Mouse (Mus musculus) ZHBTc4 (cell line): ENCODE data around the gene Ugcg.
"Not testable (repeated sequence)": the region's sequence is repeated elsewhere in the genome, so short reads cannot be mapped to it uniquely, and the experiment has no call there.

ENCODE experiments used
- DNase-seq: peaks from one replicate; pipeline ENCODE4 v3.0.0-alpha.2; 2011; ENCODE audit warnings: low read depth, low spot score

Gene Ugcg

GRCm38 (mm10) chr4:59257866-59258265, 68.8 kb downstream of the Ugcg start:
- no peak for DNase-seq

DNA sequence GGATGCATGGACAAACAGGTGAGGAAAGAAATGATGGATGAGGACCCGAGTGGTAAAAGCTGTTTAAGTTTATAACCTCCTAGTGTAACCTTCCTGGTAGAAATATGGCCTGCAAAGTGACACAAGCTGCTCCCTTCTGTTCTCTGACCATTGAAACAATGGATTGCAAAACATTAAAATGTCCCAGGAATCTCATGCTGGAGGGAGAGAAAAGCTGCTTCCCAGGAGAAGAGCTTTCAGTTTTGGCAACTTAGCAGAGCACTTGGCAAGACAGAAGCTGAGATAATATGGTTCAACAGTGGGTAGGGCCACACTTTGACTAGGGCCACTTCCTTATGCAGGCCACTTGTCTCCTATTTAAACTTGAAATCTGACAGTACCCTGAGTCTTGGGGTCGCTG, 69.7 kb downstream of the Ugcg start:
- DNase-seq, result no peak

DNA sequence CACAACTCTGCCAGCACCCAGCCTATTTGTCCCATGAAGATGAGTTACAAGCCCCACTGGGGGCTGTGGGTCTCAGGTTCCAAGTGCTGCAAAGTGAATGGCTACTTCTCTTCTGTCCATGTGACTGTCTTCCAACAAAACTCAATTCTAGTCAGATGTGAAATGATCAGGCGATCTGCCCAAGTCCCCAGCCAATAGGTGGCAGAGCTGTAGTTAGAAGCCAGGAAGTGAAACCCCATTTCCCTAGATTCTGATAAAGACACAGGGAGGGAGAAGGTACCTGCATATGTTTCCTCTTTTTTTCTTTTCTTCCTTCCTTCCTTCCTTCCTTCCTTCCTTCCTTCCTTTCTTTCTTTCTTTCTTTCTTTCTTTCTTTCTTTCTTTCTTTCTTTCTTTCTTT, 70.7 kb downstream of the Ugcg start:
- no peak for DNase-seq

DNA sequence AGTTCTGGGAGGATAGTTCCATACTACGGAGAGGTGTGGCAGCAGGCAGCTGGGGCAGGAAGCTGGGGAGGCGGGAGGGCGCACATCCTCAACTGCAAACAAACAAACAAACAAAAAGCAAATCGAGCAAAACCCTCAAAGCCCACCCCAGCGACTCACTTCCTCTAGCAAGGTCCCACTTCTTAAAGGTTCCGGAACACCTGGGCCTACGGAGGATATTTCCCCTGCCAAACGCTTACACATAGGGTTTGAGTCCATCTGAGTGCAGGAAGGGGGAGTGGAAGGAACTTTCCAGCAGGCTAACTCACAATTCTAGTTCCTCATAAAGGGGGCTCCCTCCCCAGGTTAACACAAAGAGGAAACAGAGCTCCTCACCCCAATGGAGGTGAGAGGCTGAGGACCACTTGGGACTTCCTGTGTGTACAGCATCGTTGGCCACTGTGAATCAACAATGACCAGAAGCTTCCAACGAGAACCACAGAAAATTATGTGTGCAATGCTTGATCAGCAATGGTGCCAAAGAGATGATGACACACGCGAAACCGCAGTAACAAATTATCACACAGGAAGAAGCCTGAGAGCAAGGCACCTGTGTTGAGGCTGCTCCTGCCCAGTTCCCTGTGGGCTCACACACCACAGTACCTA, 71.9 kb downstream of the Ugcg start:
- no peak for DNase-seq

DNA sequence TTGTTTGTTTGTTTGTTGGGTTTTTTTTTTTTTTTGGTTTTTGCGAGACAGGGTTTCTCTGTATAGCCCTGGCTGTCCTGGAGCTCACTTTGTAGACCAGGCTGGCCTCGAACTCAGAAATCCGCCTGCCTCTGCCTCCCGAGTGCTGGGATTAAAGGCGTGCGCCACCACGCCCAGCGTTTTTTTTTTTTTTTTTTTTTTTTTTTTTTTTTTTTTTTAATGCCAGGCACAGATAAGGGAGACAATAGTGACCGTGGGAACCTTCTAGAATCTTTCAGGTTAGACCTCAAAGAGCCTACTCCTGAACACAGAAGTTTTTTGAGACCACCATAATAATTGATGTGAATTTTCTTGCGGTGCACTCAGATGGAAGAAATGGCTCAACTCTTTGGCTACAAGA, 72.5 kb downstream of the Ugcg start:
- DNase-seq, result not testable (repeated sequence)

DNA sequence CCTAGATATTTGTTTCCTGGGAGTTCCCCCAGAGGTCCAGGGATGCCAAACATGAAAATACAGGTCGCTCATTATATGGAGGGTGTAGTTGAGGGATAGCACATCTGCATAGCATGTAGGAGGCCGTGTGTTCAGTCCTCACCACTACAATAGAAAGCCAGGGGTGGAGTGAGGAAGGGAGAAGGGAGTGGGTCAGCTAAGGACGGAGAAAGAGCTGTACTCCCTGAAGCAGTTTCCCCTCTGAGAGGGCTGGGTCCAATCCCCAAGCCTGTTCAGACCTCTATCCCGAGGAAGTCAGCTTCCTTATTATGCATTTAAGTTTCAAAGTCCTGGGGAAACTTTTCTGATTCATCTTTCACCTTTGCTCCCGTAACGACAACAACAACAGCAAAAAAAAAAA, 73.1 kb downstream of the Ugcg start:
- DNase-seq, result no peak

DNA sequence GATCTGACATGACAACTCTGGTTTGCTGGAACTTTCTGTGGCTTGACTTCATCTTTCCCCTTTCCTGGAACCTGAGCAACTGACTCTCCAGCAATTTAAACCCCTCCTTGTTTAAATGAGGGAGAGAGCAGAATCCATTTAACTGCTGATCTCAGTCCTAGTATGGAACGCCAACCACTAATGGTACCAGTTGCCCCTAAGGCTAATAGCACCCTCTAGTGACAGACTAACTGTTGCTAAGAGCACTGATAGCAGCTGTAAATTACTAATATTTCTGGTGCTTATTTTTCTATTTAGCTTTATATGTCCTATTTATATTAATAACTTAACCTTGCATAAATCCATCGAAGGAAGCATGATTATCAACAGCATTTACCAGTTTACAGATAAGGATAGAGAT, 74.4 kb downstream of the Ugcg start:
- no peak for DNase-seq

- DNase-seq, result no peak
These were observed 75.6 kb downstream of the Ugcg start for GRCm38 (mm10) chr4:59264611-59265095.

- no peak for DNase-seq
These were observed 76.1 kb downstream of the Ugcg start for GRCm38 (mm10) chr4:59265182-59265581.

DNA sequence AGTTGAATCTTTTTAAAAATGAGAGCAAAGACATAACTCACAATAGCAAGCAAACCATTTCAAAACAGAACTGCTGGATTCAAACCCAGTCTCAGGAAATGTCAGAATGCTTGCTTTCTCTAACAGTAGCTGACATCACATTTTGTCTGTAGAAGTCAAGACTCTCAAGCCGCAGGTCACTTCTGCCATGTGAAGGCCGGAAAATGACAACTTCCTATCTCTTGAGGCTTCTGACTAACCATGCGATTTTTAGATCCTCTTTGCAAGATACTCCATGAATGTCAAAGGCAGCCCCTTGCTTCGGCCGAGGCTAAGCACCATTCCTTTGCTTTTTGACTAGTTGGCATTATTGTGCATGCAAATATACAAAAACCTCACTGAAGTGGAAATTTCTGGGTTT, 76.6 kb downstream of the Ugcg start:
- no peak for DNase-seq
